Mouse (Mus musculus): Measurements from ENCODE around the gene Ggnbp2.

Gene Ggnbp2

DNA sequence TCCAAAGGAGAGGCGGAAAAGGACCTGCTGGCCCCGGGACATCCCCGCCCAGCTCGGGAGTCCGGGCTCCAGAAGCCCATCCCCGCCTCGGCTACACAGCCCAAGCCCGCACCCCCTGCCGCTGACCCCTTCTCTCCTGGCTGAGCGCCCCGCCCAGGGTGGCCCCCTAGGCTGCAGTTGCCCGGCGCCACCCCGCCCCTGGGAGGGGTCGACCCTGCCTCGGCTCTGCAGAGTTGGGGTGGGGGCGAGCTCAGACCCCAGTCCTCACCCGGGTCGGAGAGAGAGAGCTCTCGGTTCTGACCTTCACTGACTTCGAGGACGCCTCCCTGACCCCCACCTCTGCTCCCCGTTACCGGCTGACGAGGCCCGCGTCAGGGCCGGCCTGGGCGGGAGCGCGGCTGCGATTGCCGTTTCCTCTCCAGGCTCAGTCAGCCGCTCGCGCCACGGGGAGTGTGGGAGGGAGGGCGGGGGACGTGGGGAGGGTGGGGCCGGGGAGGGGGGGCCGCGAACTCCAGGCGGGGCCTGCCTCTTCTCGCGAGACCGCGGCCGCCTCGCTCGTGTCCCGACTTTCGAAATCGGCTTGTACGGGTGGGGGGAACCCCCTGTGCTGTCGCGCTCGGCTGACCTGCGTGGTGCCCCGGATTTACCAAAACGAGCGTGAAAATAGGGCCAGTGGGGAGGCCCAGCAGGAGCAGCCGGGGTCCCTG lies at the start of gene Ggnbp2:
Gene Ggnbp2 (minus strand): TSS at position 481 of the 707 bp plus-strand sequence.
- DNase-seq (ENCODE audit: low spot score in 2 of 2) = peak; percentile 93 to 94

DNA sequence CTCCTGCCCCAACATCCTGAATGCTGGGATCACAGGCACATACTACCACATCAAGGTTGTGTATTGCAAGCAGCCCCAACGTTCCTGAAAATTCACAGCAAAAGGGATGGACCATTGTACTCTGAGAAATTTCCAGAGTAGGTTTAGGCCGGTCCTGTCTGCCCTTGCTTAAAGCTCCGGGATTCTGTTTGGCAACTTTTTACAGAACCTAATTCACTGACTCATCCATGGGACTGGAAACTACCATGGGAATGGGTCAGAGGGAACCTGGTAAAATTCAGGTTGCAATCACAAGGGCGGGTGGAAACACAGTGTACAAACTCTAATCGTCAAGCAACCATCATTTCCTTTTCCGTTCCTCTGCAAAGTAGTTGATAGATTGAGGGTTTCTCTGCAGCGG lies 49.3 kb upstream of the Ggnbp2 start:
- no peak for DNase-seq (ENCODE audit: low spot score in 2 of 2)

DNA sequence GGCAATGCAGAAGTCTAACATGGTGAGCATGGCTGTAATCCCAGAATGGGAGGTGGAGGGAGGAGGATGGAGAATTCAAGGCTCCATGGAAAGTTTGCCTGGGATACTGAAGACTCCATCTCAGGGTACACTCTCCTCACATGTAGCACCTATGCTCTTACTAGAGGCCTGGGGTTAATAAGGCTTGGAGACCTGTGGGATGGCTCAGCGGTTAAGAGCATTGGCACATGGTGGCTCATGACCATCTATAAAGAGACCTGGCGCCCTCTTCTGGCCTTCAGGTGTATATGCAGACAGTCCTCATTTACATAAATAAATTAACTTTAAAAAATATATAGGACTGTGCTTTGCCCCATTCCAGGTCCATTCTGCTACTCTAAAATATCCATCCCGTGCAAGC lies 48.7 kb upstream of the Ggnbp2 start:
- peak; percentile 47 to 63 for DNase-seq (ENCODE audit: low spot score in 2 of 2)

DNA sequence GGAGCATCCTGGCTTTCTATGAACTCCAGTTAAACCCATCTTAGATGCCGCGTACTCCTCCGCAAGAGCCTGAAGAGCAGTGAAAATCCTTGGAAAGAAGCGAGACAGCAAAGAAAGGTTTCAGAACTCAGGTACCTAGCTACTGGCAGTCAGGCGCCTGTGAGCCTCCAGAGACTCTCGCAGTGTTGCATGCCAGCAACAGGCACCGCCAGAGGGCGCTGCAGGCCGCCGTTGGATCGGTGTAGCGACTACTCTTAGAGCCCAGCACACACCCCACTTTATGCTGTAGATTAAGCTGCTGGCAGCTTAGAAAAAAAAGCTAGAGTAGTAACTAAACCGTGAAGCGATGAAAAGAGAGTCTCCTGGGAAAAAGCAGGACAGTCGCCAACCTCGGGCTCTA lies 47.8 kb upstream of the Ggnbp2 start:
- DNase-seq (ENCODE audit: low spot score in 2 of 2) = peak; percentile 67 to 82

DNA sequence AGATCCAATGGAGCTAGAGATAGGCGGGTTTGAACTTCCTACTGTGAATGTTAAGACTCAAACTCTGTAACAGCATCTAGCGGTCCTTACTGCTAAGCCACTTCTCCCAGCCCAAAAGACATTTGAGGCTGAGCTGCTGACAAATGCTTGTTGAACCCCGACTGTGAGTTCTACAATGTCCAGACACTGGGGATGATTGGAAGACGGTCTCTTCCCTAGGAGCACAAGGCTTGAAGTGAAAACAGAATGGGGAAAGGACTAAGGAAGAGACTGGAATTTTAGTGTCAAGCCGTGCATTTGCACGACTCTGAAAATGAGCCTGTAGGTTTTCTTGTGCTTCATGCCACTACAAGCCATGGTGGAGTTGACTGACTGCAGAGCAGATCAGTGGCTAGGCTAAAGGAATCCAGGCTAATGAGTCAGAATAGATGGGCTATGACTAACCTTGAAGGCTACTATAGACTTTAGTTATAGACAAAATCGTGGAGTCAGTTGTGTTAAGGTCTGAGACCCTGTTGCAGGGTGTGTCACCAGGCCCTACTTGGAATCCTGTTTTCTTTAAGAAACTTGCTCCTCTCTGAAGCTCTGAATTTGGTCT lies 46.2 kb upstream of the Ggnbp2 start:
- no peak for DNase-seq (ENCODE audit: low spot score in 2 of 2)

DNA sequence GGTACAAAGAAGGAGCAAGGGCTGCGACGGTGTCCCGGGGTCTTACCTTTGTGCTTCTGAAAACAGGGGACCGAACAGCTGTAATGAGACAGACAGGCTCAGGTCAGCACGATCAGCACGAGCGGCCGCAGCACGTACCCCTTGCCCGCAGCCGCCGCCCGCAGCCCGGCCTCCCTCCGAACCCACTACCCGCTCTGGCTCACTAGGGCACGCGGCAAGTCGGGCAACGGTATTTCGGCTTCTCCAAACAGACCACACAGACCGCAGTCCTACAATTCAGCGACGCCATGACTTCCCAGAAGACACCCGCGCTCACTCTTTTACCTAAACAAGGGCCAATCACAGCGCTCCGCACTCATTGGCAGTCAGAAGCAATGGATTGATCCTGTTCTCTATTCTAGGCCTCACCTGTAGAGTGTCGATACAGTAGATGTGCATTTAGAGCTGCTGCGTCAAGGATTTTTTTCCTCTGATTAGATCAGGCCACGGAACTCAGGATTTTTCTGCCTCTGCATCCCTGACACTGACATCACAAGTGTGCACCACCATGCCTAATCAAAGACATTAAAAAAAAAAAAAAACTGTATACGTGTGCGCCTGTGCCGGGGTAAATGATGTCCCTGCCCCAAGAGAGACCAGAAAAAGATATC lies 45.6 kb upstream of the Ggnbp2 start, which contains the start of gene Znhit3:
Gene Znhit3 (minus strand): TSS at position 314 of the 650 bp plus-strand sequence.
- peak; percentile 77 to 80 for DNase-seq (ENCODE audit: low spot score in 2 of 2)

DNA sequence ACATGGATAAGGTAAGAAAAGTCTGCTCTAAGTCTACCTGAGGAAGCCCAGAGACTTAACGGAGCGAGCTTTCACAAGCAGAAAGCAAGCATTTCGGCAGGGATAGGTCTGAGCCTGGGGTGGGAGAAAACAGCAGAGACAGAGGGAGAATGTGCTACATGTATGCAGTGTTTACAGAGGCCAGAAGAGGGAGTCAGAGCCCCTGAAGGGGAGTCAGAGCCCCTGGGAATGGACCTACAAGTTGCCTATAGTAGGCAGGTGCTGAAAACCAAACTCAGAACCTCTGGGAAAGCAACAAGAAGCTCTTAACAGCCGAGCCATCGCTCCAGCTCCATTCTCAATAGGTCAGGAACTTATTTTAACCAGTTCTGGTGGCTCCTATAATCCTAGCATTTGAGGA lies 44.1 kb upstream of the Ggnbp2 start:
- no peak for DNase-seq (ENCODE audit: low spot score in 2 of 2)

DNA sequence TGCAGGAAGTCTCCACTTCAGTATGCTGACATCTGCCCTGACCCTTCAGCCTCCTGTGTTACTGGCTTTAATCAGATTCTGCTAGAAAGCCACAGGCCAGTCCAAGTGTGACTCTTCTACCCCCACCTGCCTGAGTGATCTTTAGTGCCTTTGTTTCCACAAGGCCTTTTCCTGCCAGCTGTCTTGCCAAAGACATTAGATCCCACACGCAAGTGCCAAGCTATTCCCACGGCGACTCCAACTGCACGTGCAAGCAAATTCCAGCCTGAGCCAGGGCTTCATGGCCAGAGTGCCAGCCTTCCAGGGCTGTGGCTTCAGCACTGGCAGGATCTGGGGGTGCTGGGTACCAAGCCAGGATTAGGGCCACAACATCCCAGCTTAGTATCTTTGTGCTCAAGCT lies 39.8 kb upstream of the Ggnbp2 start:
- DNase-seq (ENCODE audit: low spot score in 2 of 2) = no peak

DNA sequence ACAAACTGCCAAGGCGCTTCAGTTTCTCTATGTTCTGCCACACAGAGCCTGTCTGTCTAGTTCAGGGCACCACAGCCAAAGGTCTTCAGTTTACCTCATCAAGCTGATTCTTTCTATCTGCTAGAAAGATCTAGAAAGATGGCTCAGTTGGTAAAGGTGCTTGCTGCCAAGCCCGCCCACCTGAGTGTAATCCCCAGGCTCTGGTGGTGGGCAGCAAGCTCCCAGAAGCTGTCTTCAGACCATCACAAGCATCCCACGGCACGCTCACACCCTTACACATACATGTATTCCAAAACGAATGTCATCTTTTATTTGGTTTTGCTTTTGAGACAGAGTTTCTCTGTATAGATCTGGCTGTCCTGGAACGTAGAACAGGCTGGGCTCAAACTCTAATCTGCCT lies 37.9 kb upstream of the Ggnbp2 start:
- DNase-seq (ENCODE audit: low spot score in 2 of 2) = no peak

DNA sequence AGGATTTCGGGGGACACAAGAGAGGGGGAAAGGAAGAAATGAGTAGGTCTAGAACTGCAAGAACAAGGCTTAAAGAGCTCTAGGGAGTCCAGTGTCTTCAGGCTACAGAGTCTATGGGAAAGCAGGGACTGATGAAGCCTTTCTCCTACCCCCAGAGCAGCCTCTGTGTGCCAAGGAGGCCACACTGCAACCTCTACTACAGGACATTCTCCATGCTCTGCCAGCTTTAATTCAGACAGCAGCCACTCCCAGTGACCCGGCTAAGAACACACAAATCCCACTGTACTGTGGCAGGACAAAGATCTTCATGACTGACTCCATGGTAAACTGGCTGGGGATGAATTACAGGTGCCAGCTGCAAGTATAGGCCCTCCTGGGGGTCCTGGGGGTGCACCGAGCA lies 36.5 kb upstream of the Ggnbp2 start:
- no peak for DNase-seq (ENCODE audit: low spot score in 2 of 2)

DNA sequence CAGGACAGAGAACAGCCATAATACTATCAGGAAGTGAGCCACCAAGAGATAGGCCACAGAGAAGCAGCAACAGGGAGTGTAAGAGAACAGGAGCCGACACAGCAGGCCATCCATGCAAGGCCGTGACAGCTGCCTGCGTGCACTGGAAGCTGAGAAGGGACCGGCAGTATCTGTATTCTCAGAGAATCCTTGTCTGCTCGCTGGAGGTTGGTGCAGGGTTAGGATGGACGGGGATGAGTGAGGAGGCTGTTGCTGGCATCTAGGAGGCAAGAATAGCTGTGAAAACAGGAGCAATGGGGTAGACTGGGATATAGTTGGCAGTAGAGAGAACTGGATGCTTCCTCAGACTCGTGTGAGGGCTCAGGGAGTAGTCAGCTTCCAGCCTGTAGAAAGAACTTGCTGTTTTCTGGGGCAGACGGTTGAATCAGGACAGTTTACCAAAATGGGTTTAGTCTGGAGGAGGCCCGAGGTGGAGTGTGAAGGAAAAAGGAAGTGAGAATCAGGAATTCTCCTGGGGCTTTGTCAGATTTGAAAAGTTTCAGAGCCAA lies 34.1 kb upstream of the Ggnbp2 start:
- no peak for DNase-seq (ENCODE audit: low spot score in 2 of 2)

DNA sequence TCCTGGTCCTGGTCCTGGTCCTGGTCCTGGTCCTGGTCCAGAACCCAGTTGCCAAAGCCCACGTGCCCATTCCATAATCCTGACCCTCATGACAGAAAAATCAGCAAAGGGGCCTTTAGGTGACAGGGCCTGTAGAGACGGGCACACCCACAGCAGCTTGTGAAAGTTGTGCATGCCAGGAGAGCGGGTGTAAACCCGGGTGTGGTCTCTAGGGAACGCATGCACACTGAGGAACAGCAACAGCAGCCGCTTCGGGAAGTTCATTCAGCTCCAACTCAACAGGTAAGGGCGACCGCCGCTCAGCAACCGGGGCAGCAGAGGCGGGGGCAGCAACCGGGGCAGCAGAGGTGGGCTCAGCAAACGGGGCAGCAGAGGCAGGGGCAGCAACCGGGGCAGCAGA lies 22.5 kb upstream of the Ggnbp2 start:
- no peak for DNase-seq (ENCODE audit: low spot score in 2 of 2)

DNA sequence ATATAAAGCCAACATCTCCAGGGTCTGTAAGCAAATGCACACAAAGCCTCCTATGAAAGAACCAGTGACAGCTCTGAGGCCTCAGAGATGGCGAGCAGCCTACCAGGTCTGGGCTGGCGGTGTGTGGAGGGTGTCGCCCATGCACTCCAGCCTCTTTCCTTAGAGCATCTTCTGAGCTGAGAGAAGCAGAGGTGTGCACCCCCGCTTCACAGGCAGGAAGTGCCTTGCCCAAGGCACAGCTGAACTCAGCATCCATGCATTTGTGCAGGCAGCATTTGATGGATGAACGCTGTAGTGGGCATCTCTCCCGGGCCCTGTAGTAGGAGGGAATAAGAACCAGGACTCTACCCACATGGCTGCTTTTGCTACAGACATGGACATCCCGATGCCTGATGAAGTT lies 21.1 kb upstream of the Ggnbp2 start:
- DNase-seq (ENCODE audit: low spot score in 2 of 2) = no peak

DNA sequence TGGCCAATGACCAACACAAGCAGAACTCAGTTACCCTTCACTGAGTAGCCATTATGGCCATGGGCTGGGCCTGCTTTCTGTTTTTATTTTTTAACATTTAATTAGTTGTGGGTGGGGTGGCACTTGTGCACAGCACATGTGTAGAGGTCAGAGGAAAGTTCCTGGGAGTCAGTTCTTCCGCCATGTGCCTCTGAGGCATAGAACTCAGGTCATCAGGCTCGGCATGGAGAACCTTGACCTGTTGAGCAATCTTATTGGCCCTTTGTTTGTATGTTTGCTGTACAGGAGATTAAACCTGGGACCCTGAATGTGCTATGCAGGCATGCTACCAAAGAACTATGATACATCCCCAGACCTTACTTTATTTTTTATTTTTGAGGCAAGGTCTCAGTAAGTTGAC lies 18.9 kb upstream of the Ggnbp2 start:
- no peak for DNase-seq (ENCODE audit: low spot score in 2 of 2)

DNA sequence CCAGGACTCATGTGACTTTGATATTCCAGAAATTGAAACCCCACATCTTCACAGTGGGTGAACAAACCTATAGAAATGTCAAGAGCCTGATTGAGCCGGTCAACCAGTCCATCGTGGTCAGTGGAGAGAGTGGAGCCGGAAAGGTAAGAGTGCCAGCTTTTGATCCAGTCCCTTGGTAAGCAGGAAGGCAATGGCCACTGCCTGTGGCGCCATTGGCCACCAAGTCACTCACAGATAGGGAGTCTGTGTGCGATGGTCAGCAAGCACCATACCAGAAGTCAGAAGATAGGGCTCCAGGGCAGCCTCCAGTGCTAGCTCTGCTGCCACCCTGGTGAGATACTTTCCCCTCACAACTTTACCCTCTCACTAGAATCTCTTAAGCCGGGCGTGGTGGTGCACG lies 17.4 kb upstream of the Ggnbp2 start:
- DNase-seq (ENCODE audit: low spot score in 2 of 2) = no peak

DNA sequence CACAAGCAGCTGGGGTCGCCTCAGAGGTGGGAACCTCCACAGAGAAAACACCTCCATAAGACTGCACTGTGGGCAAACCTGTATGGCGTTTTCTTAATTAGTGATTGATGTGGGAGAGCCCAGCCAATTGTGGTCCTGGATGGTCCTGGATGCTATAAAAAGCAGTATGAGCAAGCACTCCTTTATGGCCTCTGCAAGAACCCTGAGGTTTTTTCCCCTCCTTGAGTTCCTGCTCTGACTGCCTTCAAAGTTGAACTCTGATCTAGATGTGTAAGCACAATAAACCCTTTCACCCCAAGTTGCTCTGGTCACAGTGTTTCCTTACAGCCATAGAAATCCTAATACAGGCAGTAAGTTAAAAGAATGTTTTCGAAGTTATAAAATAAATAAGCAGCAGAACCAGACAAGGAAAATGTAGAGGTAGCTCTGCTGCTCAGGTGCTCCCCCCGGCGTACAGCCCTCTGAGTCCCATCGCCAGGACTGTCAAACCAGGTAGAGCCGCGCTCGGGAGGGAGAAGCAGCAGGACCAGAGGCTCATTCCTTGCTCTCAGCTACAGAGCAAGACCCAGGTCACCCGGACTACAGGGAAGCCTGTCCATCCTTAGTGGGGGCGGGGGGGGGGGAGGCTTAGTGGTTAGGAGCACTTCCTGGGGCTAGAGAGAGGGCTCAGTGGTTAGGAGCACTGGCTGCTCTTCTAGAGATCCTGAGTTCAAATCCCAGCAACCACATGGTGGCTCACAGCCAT lies 16.3 kb upstream of the Ggnbp2 start:
- DNase-seq (ENCODE audit: low spot score in 2 of 2) = no peak

DNA sequence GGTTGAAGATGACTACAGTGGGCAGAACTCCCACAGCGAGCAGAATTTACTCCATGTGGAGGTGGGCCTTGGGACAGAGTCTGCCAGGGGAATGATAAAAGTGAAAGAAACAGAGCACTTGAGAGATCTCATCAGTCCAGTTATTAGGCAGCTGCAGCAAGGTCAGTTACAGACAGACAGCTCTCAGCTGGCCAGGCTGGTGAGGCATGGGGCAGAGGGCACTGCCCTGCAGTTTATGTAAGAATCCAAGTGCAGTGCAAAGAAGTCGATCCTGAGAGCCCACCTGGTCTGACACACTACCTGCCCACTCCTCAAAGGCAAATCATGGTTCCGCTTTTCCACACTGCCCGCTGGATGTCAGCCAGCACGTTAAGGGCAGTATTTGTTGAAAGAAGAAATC lies 15.6 kb upstream of the Ggnbp2 start:
- DNase-seq (ENCODE audit: low spot score in 2 of 2) = no peak

DNA sequence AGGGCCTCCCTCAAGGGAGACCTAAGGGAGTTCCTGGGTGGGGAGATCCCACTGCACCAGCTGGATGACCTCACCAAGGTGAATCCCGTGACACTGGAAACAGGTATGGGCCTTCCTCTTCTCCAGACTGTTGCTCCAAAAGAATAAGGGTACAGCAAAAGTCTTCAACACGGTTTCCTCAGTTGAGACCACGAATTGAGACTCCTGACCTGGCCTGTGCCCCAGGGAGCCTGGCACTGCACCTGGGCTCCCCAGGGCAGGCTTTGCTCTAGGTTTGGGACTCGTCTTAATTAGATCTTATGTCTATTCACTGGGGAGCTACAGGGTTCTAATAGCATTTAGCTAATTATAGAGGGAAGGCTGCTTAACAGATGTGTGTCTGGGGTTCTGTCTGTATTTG lies 14.6 kb upstream of the Ggnbp2 start:
- no peak for DNase-seq (ENCODE audit: low spot score in 2 of 2)

DNA sequence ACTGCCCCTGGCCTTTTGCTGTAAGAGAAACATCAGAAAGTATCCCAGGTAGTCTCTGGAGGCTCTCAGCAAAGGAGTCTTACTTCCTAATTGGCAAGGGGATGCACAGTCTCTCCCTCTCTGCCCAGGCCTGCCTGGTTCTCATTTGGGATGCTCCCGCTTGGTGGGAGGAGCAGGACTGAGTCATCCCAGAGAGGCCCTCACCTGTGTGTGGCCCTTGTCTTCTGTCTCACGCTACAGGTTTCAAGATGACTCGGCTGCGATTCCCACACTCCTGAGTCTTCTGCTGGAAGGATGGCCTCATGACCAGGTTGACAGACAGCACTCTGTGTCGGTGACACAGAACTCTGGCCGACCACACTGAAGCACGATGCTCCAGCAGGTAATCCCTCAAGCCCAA lies 11.7 kb upstream of the Ggnbp2 start:
- DNase-seq (ENCODE audit: low spot score in 2 of 2) = no peak

DNA sequence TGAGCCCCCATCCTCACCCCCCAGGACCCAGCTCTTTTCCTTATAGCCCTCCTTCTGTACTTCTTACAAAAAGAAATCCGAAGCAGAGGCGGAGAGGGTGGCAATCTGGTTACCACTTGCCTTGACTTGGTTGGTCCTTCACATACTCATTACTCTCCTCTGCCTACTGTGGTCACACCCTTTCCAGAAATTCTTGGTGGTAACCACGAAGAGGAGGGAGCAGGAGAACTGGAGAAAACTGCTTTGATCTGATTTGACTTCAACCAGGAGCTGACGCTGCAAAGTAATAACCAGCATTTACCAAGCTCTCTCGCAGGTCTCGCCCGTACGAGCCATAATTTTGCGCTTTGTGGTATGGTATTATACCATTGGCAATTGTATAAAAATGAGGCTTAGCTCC lies 10.4 kb upstream of the Ggnbp2 start:
- no peak for DNase-seq (ENCODE audit: low spot score in 2 of 2)

DNA sequence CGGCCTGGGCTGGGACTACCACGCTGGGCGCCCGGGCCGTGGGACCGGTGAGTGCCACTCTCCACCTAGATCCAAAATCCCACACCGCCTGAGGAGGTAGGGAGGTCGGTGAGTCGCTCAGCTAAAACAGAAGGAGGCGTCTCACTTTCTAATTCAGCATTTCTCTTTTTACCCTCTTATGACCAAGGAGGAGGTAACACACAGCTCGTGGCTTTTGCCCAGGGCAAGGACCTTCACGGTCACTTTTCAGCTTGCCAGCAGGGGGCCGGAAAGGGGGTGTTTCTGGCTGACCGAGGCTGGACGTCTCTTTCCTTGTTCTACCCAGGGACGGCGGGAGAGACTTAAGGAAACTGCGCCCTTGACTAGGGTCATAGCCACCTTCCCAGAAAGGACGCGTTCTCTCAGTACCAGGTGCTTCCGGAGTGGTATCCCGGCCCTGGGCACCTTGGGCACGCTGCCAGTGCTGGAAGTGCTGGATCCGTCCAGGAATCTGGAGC lies 9.9 kb upstream of the Ggnbp2 start:
- peak; percentile 55 to 60 for DNase-seq (ENCODE audit: low spot score in 2 of 2)

All from natural killer cell, adult 2 months (primary cell).